In genomic region chr7:83892333-83892669, GRCm38 (mm10) we compare ENCODE assay signal across 8 mouse cellular contexts. TPM values are rescaled to one million over a fixed set of nuclear protein-coding genes. Genes with fewer than 3 reads are reported as not detected.
A peak's percentile ranks its signal among the peaks of the same experiment; 100 is the strongest.
DNase-seq lines count a peak whose midpoint lies in the region; ATAC-seq and TF ChIP-seq lines count a peak whose summit lies in the region.

No protein-coding gene starts in this region.

- peak; percentile 39 for DNase-seq in lung, embryonic 14.5 days
- no peak for DNase-seq in lung, postnatal 25 days (ENCODE audit: low spot score)
- DNase-seq in cerebellum, postnatal 14 days: no peak
- no peak for DNase-seq in ovary, adult 18-20 months (ENCODE audit: low spot score)
- no peak for DNase-seq in layer of hippocampus, postnatal 25 days (ENCODE audit: extremely low spot score in 1 of 2, low spot score in 1 of 2)

- no peaks in the 10 kb centered on the region for H3K27me3 ChIP-seq in lung, embryonic 14.5 days (ENCODE audit: insufficient read depth, low read length)
- no peaks in the 10 kb centered on the region for H3K27me3 ChIP-seq in embryonic facial prominence, embryonic 15.5 days
- no peaks in the 10 kb centered on the region for H3K27me3 ChIP-seq in limb, embryonic 13.5 days
- H3K27me3 ChIP-seq in small intestine, adult 2 months (ENCODE audit: control insufficient read depth, insufficient read depth, low read length): no peaks in the 10 kb centered on the region

- ATAC-seq in lung, embryonic 14.5 days (ENCODE audit: insufficient read depth): no peak; the same call in none of the 2 replicates
- peak; percentile 2; the same call in 1 of the 2 replicates for ATAC-seq in embryonic facial prominence, embryonic 15.5 days (ENCODE audit: insufficient number of reproducible peaks, low FRiP score, low TSS enrichment, low read depth)
- no peak; the same call in 1 of the 2 replicates for ATAC-seq in limb, embryonic 13.5 days (ENCODE audit: low FRiP score, low read depth)

- TF ChIP-seq POLR2A in small intestine, adult 2 months (IDR thresholded peaks at IDR 0.05; ENCODE audit: low read depth, low read length): no peak

- peaks cover 15% of the 10 kb centered on the region; the same call in 1 of the 2 replicates for H3K4me1 ChIP-seq in lung, embryonic 14.5 days (ENCODE audit: insufficient read depth)
- H3K4me1 ChIP-seq in embryonic facial prominence, embryonic 15.5 days: peaks cover 23% of the 10 kb centered on the region
- peaks cover 13% of the 10 kb centered on the region for H3K4me1 ChIP-seq in limb, embryonic 13.5 days
- H3K4me1 ChIP-seq in small intestine, adult 2 months (ENCODE audit: control insufficient read depth, insufficient read depth, insufficient read length, low read length): no peaks in the 10 kb centered on the region; the same call in 1 of the 2 replicates

- no peaks in the 10 kb centered on the region for H3K9me3 ChIP-seq in lung, embryonic 14.5 days (ENCODE audit: low read depth, low read length)
- no peaks in the 10 kb centered on the region for H3K9me3 ChIP-seq in embryonic facial prominence, embryonic 15.5 days (replicated peaks)
- no peaks in the 10 kb centered on the region for H3K9me3 ChIP-seq in limb, embryonic 13.5 days

- H3K4me3 ChIP-seq in lung, embryonic 14.5 days (ENCODE audit: low read depth, low read length): peak overlapping the region; percentile 54
- peak overlapping the region; percentile 83 for H3K4me3 ChIP-seq in embryonic facial prominence, embryonic 15.5 days (replicated peaks)
- H3K4me3 ChIP-seq in limb, embryonic 13.5 days: peak overlapping the region; percentile 79
- peak overlapping the region; percentile 88 for H3K4me3 ChIP-seq in small intestine, adult 2 months (ENCODE audit: low read depth, low read length)

- TF ChIP-seq CTCF in lung, embryonic 14.5 days (IDR thresholded peaks at IDR 0.05; ENCODE audit: low read depth): no peak; the same call in 1 of the 2 replicates
- TF ChIP-seq CTCF in small intestine, adult 2 months (IDR thresholded peaks at IDR 0.05; ENCODE audit: extremely low read depth, insufficient read length, insufficient replicate concordance, low read depth, low read length): peak; percentile 4; the same call in 1 of the 2 replicates

- 0% methylated on average over 19 of the region's 21 CpGs for WGBS in lung, embryonic 14.5 days
- WGBS in embryonic facial prominence, embryonic 15.5 days: under 1% methylated on average over 21 of the region's 21 CpGs
- WGBS in limb, embryonic 13.5 days: 0% methylated on average over 20 of the region's 21 CpGs
- under 1% methylated on average over 21 of the region's 21 CpGs for WGBS in small intestine, adult 2 months

- H3K36me3 ChIP-seq in lung, embryonic 14.5 days (ENCODE audit: insufficient read depth): peaks cover 25% of the 10 kb centered on the region
- peaks cover 11% of the 10 kb centered on the region for H3K36me3 ChIP-seq in embryonic facial prominence, embryonic 15.5 days
- H3K36me3 ChIP-seq in limb, embryonic 13.5 days: peaks cover 19% of the 10 kb centered on the region
- peaks cover 10% of the 10 kb centered on the region for H3K36me3 ChIP-seq in small intestine, adult 2 months (ENCODE audit: control insufficient read depth, insufficient read depth, low read length)

- H3K9ac ChIP-seq in lung, embryonic 14.5 days: peak overlapping the region; percentile 74
- H3K9ac ChIP-seq in embryonic facial prominence, embryonic 15.5 days: peak overlapping the region; percentile 84
- H3K9ac ChIP-seq in limb, embryonic 13.5 days: peak overlapping the region; percentile 80

- H3K4me2 ChIP-seq in lung, embryonic 14.5 days: peak overlapping the region; percentile 68
- peak overlapping the region; percentile 70 for H3K4me2 ChIP-seq in embryonic facial prominence, embryonic 15.5 days (replicated peaks)
- H3K4me2 ChIP-seq in limb, embryonic 13.5 days (replicated peaks): peak overlapping the region; percentile 69

- H3K27ac ChIP-seq in lung, embryonic 14.5 days (ENCODE audit: low read depth): peak overlapping the region; percentile 91
- peak overlapping the region; percentile 92 for H3K27ac ChIP-seq in embryonic facial prominence, embryonic 15.5 days (replicated peaks)
- H3K27ac ChIP-seq in limb, embryonic 13.5 days: peak overlapping the region; percentile 85
- H3K27ac ChIP-seq in small intestine, adult 2 months (ENCODE audit: insufficient read depth, low read depth, low read length): peak overlapping the region; percentile 72

RNA-seq across cellular contexts. Expression of gene Mesd, which starts 8.0 kb away (rescaled TPM):
- polyA plus RNA-seq in lung, embryonic 14.5 days (2014; fragmentation: Nextera tagmentation; extraction: Ambion mirVana): 111 and 117 TPM in 2 replicates
- polyA plus RNA-seq in embryonic facial prominence, embryonic 15.5 days (2015; fragmentation: Nextera tagmentation; extraction: Ambion mirVana): 79.4 and 92.6 TPM in 2 replicates
- polyA plus RNA-seq in limb, embryonic 13.5 days (2015; fragmentation: Nextera tagmentation; extraction: Ambion mirVana): 103 and 113 TPM in 2 replicates
- polyA plus RNA-seq in small intestine, adult 2 months (2012; rRNA removed): 2.2 and 2.4 TPM in 2 replicates
- total RNA-seq in layer of hippocampus, postnatal 25 days (2021): 10 to 100 TPM; 56.5 to 63.2 TPM

RNA-seq across cellular contexts. Expression of gene Tlnrd1, which starts 8.2 kb away (rescaled TPM):
- 24.1 and 29.1 TPM in 2 replicates for polyA plus RNA-seq in lung, embryonic 14.5 days (2014; fragmentation: Nextera tagmentation; extraction: Ambion mirVana)
- 12.5 and 13.0 TPM in 2 replicates for polyA plus RNA-seq in embryonic facial prominence, embryonic 15.5 days (2015; fragmentation: Nextera tagmentation; extraction: Ambion mirVana)
- polyA plus RNA-seq in limb, embryonic 13.5 days (2015; fragmentation: Nextera tagmentation; extraction: Ambion mirVana): 10.0 TPM in 2 replicates
- 62.0 and 117 TPM in 2 replicates for polyA plus RNA-seq in small intestine, adult 2 months (2012; rRNA removed)
- 10 to 100 TPM; 20.0 to 21.4 TPM for total RNA-seq in layer of hippocampus, postnatal 25 days (2021)

Comparison
In these comparisons a context has a peak if more than half of its experiments do, and no peak if none do; other contexts are left out.
1. RNA of gene Mesd, which starts 8.0 kb away (polyA plus RNA-seq): 111 to 117 TPM in lung, embryonic 14.5 days, 103 to 113 TPM in limb, embryonic 13.5 days and 79.4 to 92.6 TPM in embryonic facial prominence, embryonic 15.5 days; 2.2 to 2.4 TPM in small intestine, adult 2 months; every median in the first group is over 10 times any median in the second.
2. Peak in every context shown above with its lines, with median percentiles within 50 percentile points of each other: H3K27ac ChIP-seq, H3K4me2 ChIP-seq, H3K4me3 ChIP-seq and H3K9ac ChIP-seq.